Mouse (Mus musculus) liver, embryonic 16.5 days (tissue): ENCODE measurements around the gene Eya2. TPM values are rescaled to one million over a fixed set of nuclear protein-coding genes. Genes with fewer than 3 reads are reported as not detected.
A peak's percentile ranks its signal among the peaks of the same experiment; 100 is the strongest.

Experiments
- ATAC-seq: fragments of 200-750 bp; cut with Nextera tagmentation; 2 replicates; pipeline ENCODE4 v1.8.0; 2017; ENCODE audit warnings: low read depth, mild to moderate bottlenecking, moderate number of reproducible peaks, moderate library complexity
- H3K27ac ChIP-seq: fragments of 300-500 bp; sonication (generic); 2 replicates; pipeline ENCODE4 v1.5.1; 2014; ENCODE audit warnings: mild to moderate bottlenecking, low read length
- H3K27me3 ChIP-seq: fragments of 300-500 bp; sonication (generic); 2 replicates; pipeline ENCODE4 v1.6.1; 2014; ENCODE audit warnings: low read depth, low read length, mixed read lengths; ENCODE audit not compliant: control insufficient read depth, insufficient read depth
- H3K36me3 ChIP-seq: fragments of 300-500 bp; sonication (generic); 2 replicates; pipeline ENCODE4 v1.6.1; 2014; ENCODE audit warnings: mild to moderate bottlenecking; ENCODE audit not compliant: control insufficient read depth, insufficient read depth
- H3K4me1 ChIP-seq: fragments of 300-500 bp; sonication (generic); 2 replicates; pipeline ENCODE4 v1.6.1; 2014; ENCODE audit warnings: low read depth, low read length, mixed read lengths; ENCODE audit not compliant: control insufficient read depth
- H3K4me2 ChIP-seq: fragments of 300-500 bp; sonication (generic); 2 replicates; pipeline ENCODE4 v1.6.1; 2014; ENCODE audit warnings: low read depth, low read length, mixed read lengths
- H3K4me3 ChIP-seq: fragments of 300-500 bp; sonication (generic); 2 replicates; pipeline ENCODE4 v1.5.1; 2014; ENCODE audit warnings: low read depth, mild to moderate bottlenecking, low read length
- H3K9ac ChIP-seq: fragments of 300-500 bp; sonication (generic); 2 replicates; pipeline ENCODE4 v1.6.1; 2014; ENCODE audit warnings: low read depth, low read length
- H3K9me3 ChIP-seq: fragments of 300-500 bp; sonication (generic); replicated peaks from 2 replicates; pipeline ENCODE4 v1.6.1; 2016; ENCODE audit warnings: low read length; ENCODE audit not compliant: control insufficient read depth
- WGBS: fragments of 180-500 bp; shearing (Covaris S2); extraction: QIAGEN DNeasy Blood & Tissue Kit; methylation state at CpG from one replicate; pipeline ENCODE4 v1.1.7; 2014; ENCODE audit not compliant: insufficient replicate concordance; 5-methylcytosine and 5-hydroxymethylcytosine counted together
- polyA plus RNA-seq: library from polyadenylated mRNA; unstranded; fragments of >200 nt; fragmentation: Nextera tagmentation; extraction: Ambion mirVana; gene quantifications from 2 replicates; pipeline ENCODE4 v1.2.1, GENCODE M21; 2015

Gene Eya2
- polyA plus RNA-seq, 1 experiment from 2014 or later, result 0.22 TPM

GRCm38 (mm10) chr2:165785312-165786036 lies 190.6 kb downstream of the Eya2 start:
- H3K27ac ChIP-seq, result no peak overlapping the region
- H3K4me1 ChIP-seq, result no peaks in the 10 kb centered on the region
- no peak overlapping the region for H3K4me3 ChIP-seq
- H3K9me3 ChIP-seq, result no peaks in the 10 kb centered on the region
- H3K36me3 ChIP-seq, result peaks cover 43% of the 10 kb centered on the region
- no peaks in the 10 kb centered on the region for H3K27me3 ChIP-seq
- H3K4me2 ChIP-seq, result no peak overlapping the region
- ATAC-seq, result no peak
- no peak overlapping the region for H3K9ac ChIP-seq
- 82% methylated on average over 20 of the region's 20 CpGs for WGBS

- 77% methylated on average over 1 of the region's 1 CpGs for WGBS
- H3K27me3 ChIP-seq, result no peaks in the 10 kb centered on the region
- H3K4me3 ChIP-seq, result no peak overlapping the region
- H3K4me1 ChIP-seq, result no peaks in the 10 kb centered on the region
- no peak overlapping the region for H3K9ac ChIP-seq
- ATAC-seq, result no peak
- H3K4me2 ChIP-seq, result no peak overlapping the region
- H3K27ac ChIP-seq, result no peak overlapping the region
- H3K9me3 ChIP-seq, result no peaks in the 10 kb centered on the region
- H3K36me3 ChIP-seq, result peaks cover 47% of the 10 kb centered on the region
Observed at GRCm38 (mm10) chr2:165786467-165786866, 191.6 kb downstream of the Eya2 start.

- 0 out of 2 replicates have a peak, but pooled peaks have one; percentile 20 for ATAC-seq
- Histone ChIP-seq H3K36me3 (peaks cover 61% of the 10 kb centered on the region), H3K4me3 (no peak overlapping the region)
Observed at GRCm38 (mm10) chr2:165788005-165788404, 193.2 kb downstream of the Eya2 start.

GRCm38 (mm10) chr2:165788796-165789195 lies 194.0 kb downstream of the Eya2 start:
- ATAC-seq, result no peak
- Histone ChIP-seq H3K9me3 (no peaks in the 10 kb centered on the region), H3K9ac (no peak overlapping the region), H3K36me3 (peaks cover 58% of the 10 kb centered on the region), H3K4me3 (no peak overlapping the region), H3K27me3 (no peaks in the 10 kb centered on the region), H3K4me2 (no peak overlapping the region), H3K27ac (no peak overlapping the region), H3K4me1 (no peaks in the 10 kb centered on the region)
- 89% methylated on average over 9 of the region's 9 CpGs for WGBS

More at GRCm38 (mm10) chr2:165788005-165788404, 193.2 kb downstream of the Eya2 start:
- Histone ChIP-seq H3K9ac (no peak overlapping the region), H3K27me3 (no peaks in the 10 kb centered on the region), H3K9me3 (no peaks in the 10 kb centered on the region), H3K27ac (no peak overlapping the region), H3K4me1 (no peaks in the 10 kb centered on the region), H3K4me2 (no peak overlapping the region)
- 76% methylated on average over 11 of the region's 11 CpGs for WGBS

- whole genome bisulfite sequencing, result 80% methylated on average over 3 of the region's 3 CpGs
- Histone ChIP-seq H3K9me3 (no peaks in the 10 kb centered on the region), H3K9ac (no peak overlapping the region), H3K4me2 (no peak overlapping the region), H3K27me3 (no peaks in the 10 kb centered on the region), H3K4me3 (no peak overlapping the region), H3K4me1 (no peaks in the 10 kb centered on the region), H3K36me3 (peaks cover 57% of the 10 kb centered on the region), H3K27ac (no peak overlapping the region)
- no peak for ATAC-seq
Observed at GRCm38 (mm10) chr2:165789667-165790066, 194.8 kb downstream of the Eya2 start.

- 78% methylated on average over 7 of the region's 7 CpGs for WGBS
- Histone ChIP-seq H3K9me3 (no peaks in the 10 kb centered on the region), H3K4me3 (no peak overlapping the region), H3K27me3 (no peaks in the 10 kb centered on the region), H3K4me2 (no peak overlapping the region), H3K4me1 (no peaks in the 10 kb centered on the region), H3K36me3 (peaks cover 51% of the 10 kb centered on the region), H3K27ac (no peak overlapping the region), H3K9ac (no peak overlapping the region)
- ATAC-seq, result no peak
Observed at GRCm38 (mm10) chr2:165791026-165791425, 196.2 kb downstream of the Eya2 start.

GRCm38 (mm10) chr2:165791657-165792056 lies 196.8 kb downstream of the Eya2 start:
- peaks cover 48% of the 10 kb centered on the region for H3K36me3 ChIP-seq

GRCm38 (mm10) chr2:165792431-165793282 lies 197.8 kb downstream of the Eya2 start:
- Histone ChIP-seq H3K36me3 (peaks cover 50% of the 10 kb centered on the region), H3K27ac (no peak overlapping the region)

More at GRCm38 (mm10) chr2:165791657-165792056, 196.8 kb downstream of the Eya2 start:
- no peaks in the 10 kb centered on the region for H3K27me3 ChIP-seq
- 60% methylated on average over 9 of the region's 9 CpGs for WGBS
- no peak overlapping the region for H3K4me3 ChIP-seq
- no peak overlapping the region for H3K9ac ChIP-seq
- H3K4me1 ChIP-seq, result no peaks in the 10 kb centered on the region
- H3K27ac ChIP-seq, result no peak overlapping the region
- H3K9me3 ChIP-seq, result no peaks in the 10 kb centered on the region
- no peak for ATAC-seq
- no peak overlapping the region for H3K4me2 ChIP-seq

GRCm38 (mm10) chr2:165793283-165793638 lies 198.4 kb downstream of the Eya2 start:
- peak; percentile 40; the same call in 1 of the 2 replicates for ATAC-seq
- H3K9ac ChIP-seq, result no peak overlapping the region
- H3K4me3 ChIP-seq, result no peak overlapping the region
- H3K4me1 ChIP-seq, result no peaks in the 10 kb centered on the region
- H3K4me2 ChIP-seq, result no peak overlapping the region
- peaks cover 50% of the 10 kb centered on the region for H3K36me3 ChIP-seq
- WGBS, result 16% methylated on average over 3 of the region's 3 CpGs
- no peaks in the 10 kb centered on the region for H3K9me3 ChIP-seq
- H3K27ac ChIP-seq, result no peak overlapping the region
- H3K27me3 ChIP-seq, result no peaks in the 10 kb centered on the region

More at GRCm38 (mm10) chr2:165792431-165793282, 197.8 kb downstream of the Eya2 start:
- no peak overlapping the region for H3K4me2 ChIP-seq
- H3K27me3 ChIP-seq, result no peaks in the 10 kb centered on the region
- no peak overlapping the region for H3K9ac ChIP-seq
- WGBS, result 59% methylated on average over 25 of the region's 25 CpGs
- H3K4me1 ChIP-seq, result no peaks in the 10 kb centered on the region
- ATAC-seq, result no peak
- H3K4me3 ChIP-seq, result no peak overlapping the region
- no peaks in the 10 kb centered on the region for H3K9me3 ChIP-seq
